Mouse (Mus musculus) erythroblast, embryonic 14.5 days (primary cell): Measurements from ENCODE around the gene Tssk6.

Experiments
- GATA1 ChIP-seq: IDR thresholded peaks from 2 replicates; pipeline ENCODE4 v1.6.1; 2012; ENCODE audit warnings: low read length, inconsistent platforms, mixed read lengths
- TAL1 ChIP-seq: IDR thresholded peaks from 3 replicates; pipeline ENCODE4 v1.6.1; 2012; ENCODE audit warnings: low read length, inconsistent platforms, mixed read lengths

DNA sequence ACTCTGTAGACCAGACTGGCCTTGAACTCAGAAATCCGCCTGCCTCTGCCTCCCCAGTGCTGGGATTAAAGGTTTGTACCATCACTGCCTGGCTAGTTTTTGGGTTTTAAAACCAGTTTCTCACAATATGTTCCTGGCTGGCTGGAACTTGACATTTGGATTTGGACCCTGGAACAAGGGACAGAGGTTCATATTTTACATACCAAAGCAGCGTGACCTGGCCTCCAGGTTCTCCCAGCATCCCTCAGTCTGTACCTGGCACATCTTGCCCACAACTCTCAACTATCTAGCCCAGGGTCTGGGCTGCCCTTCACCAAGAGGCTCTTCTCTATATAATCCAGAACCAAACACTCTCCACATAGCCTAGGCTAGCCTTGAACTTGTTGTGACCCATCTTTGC is 2.1 kb upstream of the Tssk6 start:
- TF ChIP-seq TAL1, result no peak
- no peak for TF ChIP-seq GATA1
